Mouse (Mus musculus): ENCODE data around the gene Smim4. TPM values are rescaled to one million over a fixed set of nuclear protein-coding genes. Genes with fewer than 3 reads are reported as not detected.

Gene Smim4
- polyA plus RNA-seq, 1 experiment from 2014 or later, result 210 TPM

GRCm38 (mm10) chr14:31129326-31130235 is 825 bp upstream of the Smim4 start:
- Histone ChIP-seq H3K9ac (ENCODE audit: low read depth, low read length) (no peak overlapping the region), H3K27ac (peak overlapping the region; percentile 70; the same call in 1 of the 2 replicates), H3K4me3 (replicated peaks; ENCODE audit: low read depth, low read length) (peak overlapping the region; percentile 57; the same call in 1 of the 2 replicates), H3K4me1 (replicated peaks; ENCODE audit: insufficient read depth, low read length) (peaks cover 30% of the 10 kb centered on the region), H3K9me3 (replicated peaks; ENCODE audit: low read length) (no peaks in the 10 kb centered on the region), H3K4me2 (ENCODE audit: low read length) (peak overlapping the region; percentile 78), H3K36me3 (ENCODE audit: insufficient read depth, low read length) (no peaks in the 10 kb centered on the region), H3K27me3 (ENCODE audit: insufficient read depth, low read length) (no peaks in the 10 kb centered on the region)
- DNase-seq (ENCODE audit: low spot score) (no peak), ATAC-seq (replicated peaks; ENCODE audit: low FRiP score, low read depth) (no peak)
- WGBS, result 64% methylated on average over 15 of the region's 15 CpGs
- no peak for TF ChIP-seq CTCF (IDR thresholded peaks at IDR 0.05; ENCODE audit: low read depth)

- Histone ChIP-seq H3K36me3 (ENCODE audit: insufficient read depth, low read length) (no peaks in the 10 kb centered on the region), H3K27ac (peak overlapping the region; percentile 88), H3K9me3 (replicated peaks; ENCODE audit: low read length) (no peaks in the 10 kb centered on the region), H3K27me3 (ENCODE audit: insufficient read depth, low read length) (no peaks in the 10 kb centered on the region), H3K9ac (ENCODE audit: low read depth, low read length) (peak overlapping the region; percentile 75), H3K4me3 (replicated peaks; ENCODE audit: low read depth, low read length) (peak overlapping the region; percentile 57), H3K4me1 (replicated peaks; ENCODE audit: insufficient read depth, low read length) (peaks cover 28% of the 10 kb centered on the region), H3K4me2 (ENCODE audit: low read length) (peak overlapping the region; percentile 78)
- WGBS, result under 1% methylated on average over 23 of the region's 23 CpGs
- DNase-seq (ENCODE audit: low spot score) (peak; percentile 72), ATAC-seq (replicated peaks; ENCODE audit: low FRiP score, low read depth) (no peak)
- peak; percentile 16; the same call in 1 of the 2 replicates for TF ChIP-seq CTCF (IDR thresholded peaks at IDR 0.05; ENCODE audit: low read depth)
Measured at GRCm38 (mm10) chr14:31128101-31128825, 493 bp downstream of the Smim4 start.

GRCm38 (mm10) chr14:31126826-31127225 is 1.9 kb downstream of the Smim4 start:
- H3K9me3 ChIP-seq (replicated peaks; ENCODE audit: low read length), result no peaks in the 10 kb centered on the region
- H3K4me1 ChIP-seq (replicated peaks; ENCODE audit: insufficient read depth, low read length), result peaks cover 14% of the 10 kb centered on the region; the same call in 1 of the 2 replicates
- DNase-seq (ENCODE audit: low spot score) (no peak), ATAC-seq (replicated peaks; ENCODE audit: low FRiP score, low read depth) (no peak)
- H3K4me2 ChIP-seq (ENCODE audit: low read length), result peak overlapping the region; percentile 28; the same call in 1 of the 2 replicates
- H3K27ac ChIP-seq, result no peak overlapping the region
- H3K27me3 ChIP-seq (ENCODE audit: insufficient read depth, low read length), result no peaks in the 10 kb centered on the region
- 89% methylated on average over 8 of the region's 8 CpGs for WGBS
- TF ChIP-seq CTCF (IDR thresholded peaks at IDR 0.05; ENCODE audit: low read depth), result no peak
- H3K4me3 ChIP-seq (replicated peaks; ENCODE audit: low read depth, low read length), result no peak overlapping the region
- no peak overlapping the region for H3K9ac ChIP-seq (ENCODE audit: low read depth, low read length)
- H3K36me3 ChIP-seq (ENCODE audit: insufficient read depth, low read length), result no peaks in the 10 kb centered on the region

GRCm38 (mm10) chr14:31125106-31126075 is 3.4 kb downstream of the Smim4 start:
- peak overlapping the region; percentile 17; the same call in 1 of the 2 replicates for H3K4me2 ChIP-seq (ENCODE audit: low read length)
- TF ChIP-seq CTCF (IDR thresholded peaks at IDR 0.05; ENCODE audit: low read depth), result no peak
- peaks cover 11% of the 10 kb centered on the region; the same call in 1 of the 2 replicates for H3K4me1 ChIP-seq (replicated peaks; ENCODE audit: insufficient read depth, low read length)
- H3K9ac ChIP-seq (ENCODE audit: low read depth, low read length), result peak overlapping the region; percentile 38; the same call in 1 of the 2 replicates
- H3K9me3 ChIP-seq (replicated peaks; ENCODE audit: low read length), result no peaks in the 10 kb centered on the region
- 31% methylated on average over 9 of the region's 9 CpGs for WGBS
- H3K27ac ChIP-seq, result peak overlapping the region; percentile 63
- DNase-seq (ENCODE audit: low spot score), result peak; percentile 85
- peaks cover 5% of the 10 kb centered on the region; the same call in 1 of the 2 replicates for H3K36me3 ChIP-seq (ENCODE audit: insufficient read depth, low read length)
- no peaks in the 10 kb centered on the region for H3K27me3 ChIP-seq (ENCODE audit: insufficient read depth, low read length)
- ATAC-seq (replicated peaks; ENCODE audit: low FRiP score, low read depth), result no peak
- no peak overlapping the region for H3K4me3 ChIP-seq (replicated peaks; ENCODE audit: low read depth, low read length)

- 53% methylated on average over 2 of the region's 2 CpGs for WGBS
- no peaks in the 10 kb centered on the region for H3K9me3 ChIP-seq (replicated peaks; ENCODE audit: low read length)
- H3K4me3 ChIP-seq (replicated peaks; ENCODE audit: low read depth, low read length), result no peak overlapping the region
- H3K27ac ChIP-seq, result no peak overlapping the region
- H3K27me3 ChIP-seq (ENCODE audit: insufficient read depth, low read length), result no peaks in the 10 kb centered on the region
- H3K4me2 ChIP-seq (ENCODE audit: low read length), result no peak overlapping the region
- no peak overlapping the region for H3K9ac ChIP-seq (ENCODE audit: low read depth, low read length)
- no peak for ATAC-seq (replicated peaks; ENCODE audit: low FRiP score, low read depth)
- no peak for TF ChIP-seq CTCF (IDR thresholded peaks at IDR 0.05; ENCODE audit: low read depth)
- DNase-seq (ENCODE audit: low spot score), result no peak
- H3K4me1 ChIP-seq (replicated peaks; ENCODE audit: insufficient read depth, low read length), result no peaks in the 10 kb centered on the region
- H3K36me3 ChIP-seq (ENCODE audit: insufficient read depth, low read length), result peaks cover 51% of the 10 kb centered on the region
Measured at GRCm38 (mm10) chr14:31115522-31115921, 13.2 kb downstream of the Smim4 start.
